Mouse (Mus musculus): ENCODE data around the gene Abhd13. TPM values are rescaled to one million over a fixed set of nuclear protein-coding genes. Genes with fewer than 3 reads are reported as not detected.

Gene Abhd13
- total and polyA plus RNA-seq, 3 experiments: 8.6 to 20.3 (median 13.0) TPM

- in situ Hi-C loops (cut with MboI; ENCODE audit: low pct_ligation_motif_present, low pct_unique_long_range_greater_than_20kb, low sequenced_read_pairs): no loop called here
- no peaks in the 10 kb centered on the region for H3K79me2 ChIP-seq (replicated peaks; ENCODE audit: control insufficient read depth, extremely low read depth, insufficient read depth, poor library complexity, severe bottlenecking)
- peak; percentile 88 for TF ChIP-seq EP300 (IDR thresholded peaks at IDR 0.05; ENCODE audit: low read length)
- TF ChIP-seq ZC3H11A (IDR thresholded peaks at IDR 0.05; ENCODE audit: low read depth, low read length): no peak
- TF ChIP-seq ETS1 (conservative IDR thresholded peaks at IDR 0.05; ENCODE audit: low read depth, low read length): peak; percentile 64; the same call in 1 of the 2 replicates
- TF ChIP-seq BHLHE40 (IDR thresholded peaks at IDR 0.05; ENCODE audit: low read depth, low read length): peak; percentile 49; the same call in 1 of the 2 replicates
- TF ChIP-seq TCF12 (IDR thresholded peaks at IDR 0.05; ENCODE audit: low read depth, low read length): peak; percentile 40; the same call in 1 of the 2 replicates
- 0 out of 2 replicates have a peak, but pooled peaks have one; percentile 27 for TF ChIP-seq MAZ (IDR thresholded peaks at IDR 0.05; ENCODE audit: low read depth, low read length)
- TF ChIP-seq POLR2A (IDR thresholded peaks at IDR 0.05; ENCODE audit: low read depth, low read length): no peak
- peak; percentile 39; the same call in 1 of the 2 replicates for TF ChIP-seq JUN (IDR thresholded peaks at IDR 0.05; ENCODE audit: insufficient read depth, low read depth, low read length)
- TF ChIP-seq MEF2A (IDR thresholded peaks at IDR 0.05; ENCODE audit: borderline replicate concordance, low read depth, low read length): no peak
- TF ChIP-seq IRF4 (IDR thresholded peaks at IDR 0.05; ENCODE audit: low read depth, low read length): peak; percentile 94
- no peak for TF ChIP-seq NRF1 (IDR thresholded peaks at IDR 0.05; ENCODE audit: low read depth, low read length)
- no peak for TF ChIP-seq NELFE (IDR thresholded peaks at IDR 0.05; ENCODE audit: low read depth, low read length)
- dilution Hi-C loops (cut with MboI; ENCODE audit: extremely low pct_ligation_motif_present, extremely low pct_unique_long_range_greater_than_20kb, low sequenced_read_pairs): no loop called here
- peak; percentile 77 for DNase-seq (ENCODE audit: extremely low read depth)
- no peaks in the 10 kb centered on the region for H3K27me3 ChIP-seq (replicated peaks)
- H3K36me3 ChIP-seq (replicated peaks in 1 of 2; ENCODE audit: control insufficient read depth in 1 of 2, insufficient read depth in 1 of 2, low read length in 1 of 2): no peaks in the 10 kb centered on the region
- H3K27ac ChIP-seq (ENCODE audit: insufficient read depth, low read depth): no peak within 1 kb of the TSS
- no peaks in the 10 kb centered on the region for H3K9me3 ChIP-seq (replicated peaks; ENCODE audit: low read length)
- peak within 1 kb of the TSS in 1 of 3 experiments; percentile 11 for H3K4me3 ChIP-seq (replicated peaks in 1 of 3; ENCODE audit: low read depth in 2 of 3, low read length in 2 of 3, poor library complexity in 1 of 3)
- 0 out of 2 replicates have a peak within 1 kb of the TSS, but pooled peaks have one; percentile 16 for H3K9ac ChIP-seq (ENCODE audit: insufficient read depth, low read depth)
- H3K4me1 ChIP-seq (ENCODE audit: control insufficient read depth in 1 of 2, insufficient read depth in 2 of 2): peaks cover 7 to 23% of the 10 kb centered on the region in 2 experiments; a peak in 3 of 4 replicates
- H3K4me2 ChIP-seq (ENCODE audit: insufficient read depth, low read depth, poor library complexity, severe bottlenecking): peak within 1 kb of the TSS; percentile 82
Measured at GRCm38 (mm10) chr8:10006156-10006985, 28.9 kb downstream of the Abhd13 start, which contains the start of gene Tnfsf13b. Tnfsf13b (plus strand) TSS chr8:10006467.

- no peaks in the 10 kb centered on the region for H3K27me3 ChIP-seq (replicated peaks)
- H3K4me3 ChIP-seq (replicated peaks in 1 of 3; ENCODE audit: low read depth in 2 of 3, low read length in 2 of 3, poor library complexity in 1 of 3): no peak overlapping the region
- H3K4me1 ChIP-seq (ENCODE audit: control insufficient read depth in 1 of 2, insufficient read depth in 2 of 2): peaks cover 7 to 23% of the 10 kb centered on the region in 2 experiments; a peak in 3 of 4 replicates
- H3K9ac ChIP-seq (ENCODE audit: insufficient read depth, low read depth): no peak overlapping the region
- H3K27ac ChIP-seq (ENCODE audit: insufficient read depth, low read depth): no peak overlapping the region
- in situ Hi-C loops (cut with MboI; ENCODE audit: low pct_ligation_motif_present, low pct_unique_long_range_greater_than_20kb, low sequenced_read_pairs) (no loop called here), dilution Hi-C loops (cut with MboI; ENCODE audit: extremely low pct_ligation_motif_present, extremely low pct_unique_long_range_greater_than_20kb, low sequenced_read_pairs) (no loop called here)
- no peak for DNase-seq (ENCODE audit: extremely low read depth)
- no peaks in the 10 kb centered on the region for H3K79me2 ChIP-seq (replicated peaks; ENCODE audit: control insufficient read depth, extremely low read depth, insufficient read depth, poor library complexity, severe bottlenecking)
- TF ChIP-seq GABPA (IDR thresholded peaks at IDR 0.05; ENCODE audit: insufficient replicate concordance, low read depth, low read length): no peak
- H3K4me2 ChIP-seq (ENCODE audit: insufficient read depth, low read depth, poor library complexity, severe bottlenecking): no peak overlapping the region
- no peaks in the 10 kb centered on the region for H3K36me3 ChIP-seq (replicated peaks in 1 of 2; ENCODE audit: control insufficient read depth in 1 of 2, insufficient read depth in 1 of 2, low read length in 1 of 2)
- no peaks in the 10 kb centered on the region for H3K9me3 ChIP-seq (replicated peaks; ENCODE audit: low read length)
Measured at GRCm38 (mm10) chr8:10006986-10007659, 29.6 kb downstream of the Abhd13 start.

All from CH12.LX (cell line).